Mouse (Mus musculus) ES-Bruce4 (cell line): ENCODE measurements around the gene Fsd2. TPM values are rescaled to one million over a fixed set of nuclear protein-coding genes. Genes with fewer than 3 reads are reported as not detected.

Source experiments
- H3K27ac ChIP-seq: 2 replicates; pipeline ENCODE4 v1.5.1; 2012; ENCODE audit warnings: low read length, inconsistent platforms; ENCODE audit not compliant: insufficient read depth
- H3K27me3 ChIP-seq: 2 replicates; pipeline ENCODE4 v1.6.1; 2012; ENCODE audit warnings: mild to moderate bottlenecking, low read length, inconsistent platforms; ENCODE audit not compliant: control insufficient read depth, poor library complexity, insufficient read depth, severe bottlenecking
- H3K36me3 ChIP-seq: 2 replicates; pipeline ENCODE4 v1.6.1; 2012; ENCODE audit warnings: inconsistent platforms, mild to moderate bottlenecking, low read length, moderate library complexity; ENCODE audit not compliant: control insufficient read depth, poor library complexity, insufficient read depth, severe bottlenecking
- H3K4me1 ChIP-seq: one replicate; pipeline ENCODE4 v1.8.1; 2011; ENCODE audit warnings: low read length; ENCODE audit not compliant: control insufficient read depth, insufficient read depth
- H3K4me3 ChIP-seq: 2 replicates; pipeline ENCODE4 v1.5.1; 2011; ENCODE audit warnings: low read depth, mild to moderate bottlenecking, low read length
- H3K9ac ChIP-seq: 2 replicates; pipeline ENCODE4 v1.6.1; 2012; ENCODE audit warnings: low read depth, mild to moderate bottlenecking, inconsistent platforms; ENCODE audit not compliant: poor library complexity, severe bottlenecking
- H3K9me3 ChIP-seq: replicated peaks from 2 replicates; pipeline ENCODE4 v1.6.1; 2012; ENCODE audit warnings: mild to moderate bottlenecking, low read length, inconsistent platforms; ENCODE audit not compliant: control insufficient read depth, poor library complexity, insufficient read depth, severe bottlenecking
- CTCF ChIP-seq: IDR thresholded peaks from one replicate; pipeline ENCODE4 v1.8.1; 2011; ENCODE audit warnings: low read depth, low read length
- EP300 ChIP-seq: IDR thresholded peaks from 2 replicates; pipeline ENCODE4 v1.6.1; 2011; ENCODE audit warnings: low read depth, low read length; ENCODE audit not compliant: insufficient read depth
- POLR2A ChIP-seq: IDR thresholded peaks from one replicate; pipeline ENCODE4 v1.8.1; 2011; ENCODE audit warnings: low read length; ENCODE audit not compliant: insufficient read depth
- polyA plus RNA-seq: library from polyadenylated mRNA; stranded (reverse); fragments of >200 nt; gene quantifications from 2 replicates; pipeline ENCODE4 v1.2.4, GENCODE M21; 2011; ENCODE audit warnings: low read depth; ENCODE audit not compliant: missing spikeins, insufficient read depth, insufficient read length

Gene Fsd2
- polyA plus RNA-seq, 1 experiment = not detected

GRCm38 (mm10) chr7:81577872-81578271, 11.1 kb upstream of the Fsd2 start:
- no peaks in the 10 kb centered on the region for H3K9me3 ChIP-seq
- H3K27me3 ChIP-seq = no peaks in the 10 kb centered on the region
- peaks cover 21% of the 10 kb centered on the region for H3K36me3 ChIP-seq
- no peaks in the 10 kb centered on the region for H3K4me1 ChIP-seq
- no peak overlapping the region for H3K9ac ChIP-seq
- no peak overlapping the region for H3K27ac ChIP-seq
- no peak overlapping the region for H3K4me3 ChIP-seq
- TF ChIP-seq POLR2A = no peak
- no peak for TF ChIP-seq CTCF
- no peak for TF ChIP-seq EP300

- Histone ChIP-seq H3K27me3 (no peaks in the 10 kb centered on the region), H3K9me3 (no peaks in the 10 kb centered on the region), H3K4me1 (no peaks in the 10 kb centered on the region), H3K9ac (no peak overlapping the region), H3K4me3 (no peak overlapping the region), H3K27ac (no peak overlapping the region), H3K36me3 (peaks cover 21% of the 10 kb centered on the region)
- no peak for TF ChIP-seq CTCF
- no peak for TF ChIP-seq POLR2A
- no peak for TF ChIP-seq EP300
Measured at GRCm38 (mm10) chr7:81575606-81576005, 8.9 kb upstream of the Fsd2 start.

- peaks cover 21% of the 10 kb centered on the region for H3K36me3 ChIP-seq
- no peaks in the 10 kb centered on the region for H3K4me1 ChIP-seq
- TF ChIP-seq EP300 = no peak
- TF ChIP-seq POLR2A = no peak
- no peak for TF ChIP-seq CTCF
- H3K9ac ChIP-seq = no peak overlapping the region
- H3K27ac ChIP-seq = no peak overlapping the region
- no peak overlapping the region for H3K4me3 ChIP-seq
- H3K9me3 ChIP-seq = no peaks in the 10 kb centered on the region
- H3K27me3 ChIP-seq = no peaks in the 10 kb centered on the region
Measured at GRCm38 (mm10) chr7:81573821-81574220, 7.1 kb upstream of the Fsd2 start.

- TF ChIP-seq CTCF (no peak), EP300 (no peak), POLR2A (no peak)
- Histone ChIP-seq H3K27me3 (no peaks in the 10 kb centered on the region), H3K4me1 (no peaks in the 10 kb centered on the region), H3K4me3 (no peak overlapping the region), H3K9ac (no peak overlapping the region), H3K27ac (no peak overlapping the region), H3K9me3 (no peaks in the 10 kb centered on the region), H3K36me3 (peaks cover 21% of the 10 kb centered on the region)
Measured at GRCm38 (mm10) chr7:81573397-81573796, 6.7 kb upstream of the Fsd2 start.

GRCm38 (mm10) chr7:81572610-81573268, 6.0 kb upstream of the Fsd2 start:
- H3K4me3 ChIP-seq = no peak overlapping the region
- no peak overlapping the region for H3K27ac ChIP-seq
- peak overlapping the region; percentile 73; the same call in 1 of the 2 replicates for H3K9ac ChIP-seq
- peaks cover 16% of the 10 kb centered on the region for H3K36me3 ChIP-seq
- H3K9me3 ChIP-seq = no peaks in the 10 kb centered on the region
- no peaks in the 10 kb centered on the region for H3K27me3 ChIP-seq
- no peaks in the 10 kb centered on the region for H3K4me1 ChIP-seq
- TF ChIP-seq EP300 (no peak), POLR2A (no peak), CTCF (no peak)

- Histone ChIP-seq H3K27ac (no peak overlapping the region), H3K27me3 (no peaks in the 10 kb centered on the region), H3K36me3 (peaks cover 12% of the 10 kb centered on the region), H3K4me1 (no peaks in the 10 kb centered on the region), H3K4me3 (peak overlapping the region; percentile 78), H3K9ac (peak overlapping the region; percentile 73), H3K9me3 (no peaks in the 10 kb centered on the region)
- no peak for TF ChIP-seq POLR2A
- TF ChIP-seq CTCF = no peak
- TF ChIP-seq EP300 = no peak
Measured at GRCm38 (mm10) chr7:81571941-81572441, 5.2 kb upstream of the Fsd2 start.
